In the genomic region with DNA sequence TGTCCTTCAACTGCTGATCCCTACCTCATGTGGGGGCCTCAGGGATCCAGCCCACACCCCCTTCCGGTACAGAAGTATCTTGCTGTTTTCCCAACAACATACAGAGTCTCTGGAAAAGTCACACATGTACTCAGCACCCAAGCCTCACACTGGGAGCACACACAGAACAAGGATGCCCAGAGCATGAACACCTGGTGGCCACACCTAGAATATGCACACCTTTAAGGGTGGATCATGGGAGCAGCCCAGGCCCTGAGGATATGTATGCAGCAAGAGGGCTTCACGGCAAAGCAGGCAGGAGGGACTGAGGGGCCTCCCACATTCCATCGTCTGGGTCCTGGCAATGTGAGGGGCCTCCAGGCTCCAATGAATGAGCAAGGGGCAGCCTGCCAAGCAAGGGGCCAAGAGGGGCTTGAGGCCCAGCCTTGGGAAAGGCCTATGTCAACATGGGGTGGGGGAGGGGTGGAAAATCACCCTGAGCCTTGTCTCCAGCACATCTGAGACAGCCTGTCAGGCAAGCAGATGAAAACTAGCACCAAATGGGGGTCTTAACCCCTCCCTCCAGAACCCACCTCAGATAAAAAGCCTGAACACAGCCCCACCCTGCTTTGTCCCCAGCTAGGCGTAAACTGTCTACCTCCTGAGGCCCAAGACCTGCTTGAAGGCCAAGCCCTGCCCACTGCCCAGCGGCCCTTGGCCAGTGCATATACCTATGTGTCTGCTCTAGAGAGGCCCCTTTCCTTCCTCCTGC, we compare ENCODE assay signal across 10 mouse cellular contexts. TPM values are rescaled to one million over a fixed set of nuclear protein-coding genes. Genes with fewer than 3 reads are reported as not detected.
DNase-seq lines count a peak whose midpoint lies in the region; ATAC-seq and TF ChIP-seq lines count a peak whose summit lies in the region.
"Had no signal": no experiment of that assay in that cellular context is flagged by ENCODE, and none has a peak within 500 bp of the region (broad histone marks: within the 10 kb centered on the region; RNA-seq: fewer than 3 reads in every experiment).

No protein-coding gene starts in this region.

- WGBS in liver, postnatal 0 days (ENCODE audit: insufficient replicate concordance), result 71% methylated on average over 5 of the region's 5 CpGs
- WGBS in embryonic facial prominence, embryonic 15.5 days, result 30% methylated on average over 5 of the region's 5 CpGs
- WGBS in hindbrain, postnatal 0 days, result 22% methylated on average over 5 of the region's 5 CpGs
- WGBS in midbrain, embryonic 16.5 days, result 22% methylated on average over 5 of the region's 5 CpGs

- no peaks in the 10 kb centered on the region for H3K9me3 ChIP-seq in liver, postnatal 0 days (ENCODE audit: low read length)
- H3K9me3 ChIP-seq in embryonic facial prominence, embryonic 15.5 days (replicated peaks), result no peaks in the 10 kb centered on the region
- H3K9me3 ChIP-seq in hindbrain, postnatal 0 days (ENCODE audit: low read length), result no peaks in the 10 kb centered on the region
- no peaks in the 10 kb centered on the region for H3K9me3 ChIP-seq in midbrain, embryonic 16.5 days (replicated peaks; ENCODE audit: control insufficient read depth, low read length, poor library complexity, severe bottlenecking)

- no peak for TF ChIP-seq CTCF in liver, postnatal 0 days (IDR thresholded peaks at IDR 0.05; ENCODE audit: low read depth)
- TF ChIP-seq CTCF in hindbrain, postnatal 0 days (IDR thresholded peaks at IDR 0.05; ENCODE audit: low read depth), result no peak

- no peak overlapping the region for H3K27ac ChIP-seq in liver, postnatal 0 days (ENCODE audit: low read depth)
- peak overlapping the region; percentile 88 for H3K27ac ChIP-seq in embryonic facial prominence, embryonic 15.5 days (replicated peaks)
- H3K27ac ChIP-seq in hindbrain, postnatal 0 days, result peak overlapping the region; percentile 22
- H3K27ac ChIP-seq in midbrain, embryonic 16.5 days (ENCODE audit: low read length), result peak overlapping the region; percentile 55

- DNase-seq in liver, result peak; percentile 62
- no peak for DNase-seq in liver, postnatal 0 days
- DNase-seq in hindbrain, postnatal 0 days (ENCODE audit: low spot score), result peak; percentile 86
- DNase-seq in MN1 (ENCODE audit: low spot score), result no peak
- no peak for DNase-seq in layer of hippocampus, adult 18-20 months (ENCODE audit: low spot score in 2 of 2)
- DNase-seq in thymus, postnatal 36 days, result no peak
- DNase-seq: cerebellum, adult 8-10 months had no signal

- H3K4me1 ChIP-seq in liver, postnatal 0 days (ENCODE audit: insufficient read depth), result 0 out of 2 replicates have a peak, but pooled peaks cover 2% of the 10 kb centered on the region
- peaks cover 56% of the 10 kb centered on the region for H3K4me1 ChIP-seq in embryonic facial prominence, embryonic 15.5 days
- peaks cover 32% of the 10 kb centered on the region for H3K4me1 ChIP-seq in hindbrain, postnatal 0 days (ENCODE audit: insufficient read depth, low read length)
- peaks cover 36% of the 10 kb centered on the region for H3K4me1 ChIP-seq in midbrain, embryonic 16.5 days (ENCODE audit: control insufficient read depth, insufficient read depth, low read length)

- H3K4me3 ChIP-seq in liver, postnatal 0 days (ENCODE audit: low read depth, low read length), result no peak overlapping the region
- H3K4me3 ChIP-seq in embryonic facial prominence, embryonic 15.5 days (replicated peaks), result no peak overlapping the region
- H3K4me3 ChIP-seq in hindbrain, postnatal 0 days (ENCODE audit: low read length), result no peak overlapping the region
- H3K4me3 ChIP-seq in midbrain, embryonic 16.5 days (ENCODE audit: low read depth, low read length), result no peak overlapping the region

- no peak overlapping the region for H3K9ac ChIP-seq in liver, postnatal 0 days (replicated peaks)
- no peak overlapping the region for H3K9ac ChIP-seq in embryonic facial prominence, embryonic 15.5 days
- H3K9ac ChIP-seq in hindbrain, postnatal 0 days (replicated peaks; ENCODE audit: low read length), result 0 out of 2 replicates have a peak overlapping the region, but pooled peaks have one; percentile 1
- 0 out of 2 replicates have a peak overlapping the region, but pooled peaks have one; percentile 7 for H3K9ac ChIP-seq in midbrain, embryonic 16.5 days (ENCODE audit: low read depth, low read length)

- no peak for ATAC-seq in liver, postnatal 0 days
- peak; percentile 67; the same call in 1 of the 2 replicates for ATAC-seq in embryonic facial prominence, embryonic 15.5 days (ENCODE audit: insufficient number of reproducible peaks, low FRiP score, low TSS enrichment, low read depth)
- ATAC-seq in hindbrain, postnatal 0 days, result peak; percentile 36
- ATAC-seq in midbrain, embryonic 16.5 days, result peak; percentile 19; the same call in 1 of the 2 replicates
- ATAC-seq: Patski had no signal

- H3K27me3 ChIP-seq in liver, postnatal 0 days (ENCODE audit: insufficient read depth, low read length), result no peaks in the 10 kb centered on the region
- no peaks in the 10 kb centered on the region for H3K27me3 ChIP-seq in embryonic facial prominence, embryonic 15.5 days
- H3K27me3 ChIP-seq in hindbrain, postnatal 0 days (ENCODE audit: insufficient read depth, low read length), result no peaks in the 10 kb centered on the region
- H3K27me3 ChIP-seq in midbrain, embryonic 16.5 days (ENCODE audit: control insufficient read depth, insufficient read depth, low read depth, low read length), result no peaks in the 10 kb centered on the region
- H3K27me3 ChIP-seq: Patski had no signal

- no peak overlapping the region for H3K4me2 ChIP-seq in liver, postnatal 0 days (ENCODE audit: low read depth, low read length)
- peak overlapping the region; percentile 24 for H3K4me2 ChIP-seq in embryonic facial prominence, embryonic 15.5 days (replicated peaks)
- H3K4me2 ChIP-seq in hindbrain, postnatal 0 days (ENCODE audit: low read depth, low read length), result no peak overlapping the region
- no peak overlapping the region; the same call in 1 of the 2 replicates for H3K4me2 ChIP-seq in midbrain, embryonic 16.5 days (ENCODE audit: low read length)

- TF ChIP-seq EP300 in liver, postnatal 0 days (IDR thresholded peaks at IDR 0.05; ENCODE audit: low read depth), result no peak

- peaks cover 69% of the 10 kb centered on the region for H3K36me3 ChIP-seq in liver, postnatal 0 days (replicated peaks; ENCODE audit: insufficient read depth, low read length)
- H3K36me3 ChIP-seq in embryonic facial prominence, embryonic 15.5 days, result peaks cover 77% of the 10 kb centered on the region
- peaks cover 44% of the 10 kb centered on the region for H3K36me3 ChIP-seq in hindbrain, postnatal 0 days (ENCODE audit: insufficient read depth, low read length)
- H3K36me3 ChIP-seq in midbrain, embryonic 16.5 days (ENCODE audit: control insufficient read depth, insufficient read depth, low read length), result peaks cover 48% of the 10 kb centered on the region

RNA-seq across cellular contexts. Expression of a gene that starts 13.9 kb away (rescaled TPM):
- polyA plus RNA-seq in liver, postnatal 0 days (2015; fragmentation: Nextera tagmentation; extraction: Ambion mirVana), result 26.7 and 29.3 TPM in 2 replicates
- 84.9 and 112 TPM in 2 replicates for polyA plus RNA-seq in embryonic facial prominence, embryonic 15.5 days (2015; fragmentation: Nextera tagmentation; extraction: Ambion mirVana)
- total RNA-seq in hindbrain, postnatal 0 days (2014; rRNA removed), result 179 and 197 TPM in 2 replicates
- polyA plus RNA-seq in hindbrain, postnatal 0 days (2015; fragmentation: Nextera tagmentation; extraction: Ambion mirVana), result 90.8 and 97.4 TPM in 2 replicates
- 58.7 and 60.4 TPM in 2 replicates for polyA plus RNA-seq in midbrain, embryonic 16.5 days (2015; fragmentation: Nextera tagmentation; extraction: Ambion mirVana)
- total RNA-seq in layer of hippocampus, adult 18-20 months (2021), result 100 to 1,000 TPM; 169 to 170 TPM

RNA-seq across cellular contexts. Expression of a gene that starts 16.3 kb away (rescaled TPM):
- polyA plus RNA-seq in liver, postnatal 0 days (2015; fragmentation: Nextera tagmentation; extraction: Ambion mirVana), result 55.6 and 62.2 TPM in 2 replicates
- polyA plus RNA-seq in embryonic facial prominence, embryonic 15.5 days (2015; fragmentation: Nextera tagmentation; extraction: Ambion mirVana), result 196 and 219 TPM in 2 replicates
- total RNA-seq in hindbrain, postnatal 0 days (2014; rRNA removed), result 24.1 and 34.8 TPM in 2 replicates
- polyA plus RNA-seq in hindbrain, postnatal 0 days (2015; fragmentation: Nextera tagmentation; extraction: Ambion mirVana), result 59.3 and 62.2 TPM in 2 replicates
- 41.7 and 44.1 TPM in 2 replicates for polyA plus RNA-seq in midbrain, embryonic 16.5 days (2015; fragmentation: Nextera tagmentation; extraction: Ambion mirVana)
- total RNA-seq in layer of hippocampus, adult 18-20 months (2021), result 10 to 100 TPM; 23.4 TPM

RNA-seq across cellular contexts. Expression of a gene that starts 17.9 kb away (rescaled TPM):
- polyA plus RNA-seq in liver, postnatal 0 days (2015; fragmentation: Nextera tagmentation; extraction: Ambion mirVana), result 1.3 and 1.6 TPM in 2 replicates
- 4.8 and 5.6 TPM in 2 replicates for polyA plus RNA-seq in embryonic facial prominence, embryonic 15.5 days (2015; fragmentation: Nextera tagmentation; extraction: Ambion mirVana)
- 3.3 and 12.1 TPM in 2 replicates for total RNA-seq in hindbrain, postnatal 0 days (2014; rRNA removed)
- 2.2 and 3.7 TPM in 2 replicates for polyA plus RNA-seq in hindbrain, postnatal 0 days (2015; fragmentation: Nextera tagmentation; extraction: Ambion mirVana)
- 0.73 and 1.2 TPM in 2 replicates for polyA plus RNA-seq in midbrain, embryonic 16.5 days (2015; fragmentation: Nextera tagmentation; extraction: Ambion mirVana)
- under 1 TPM; 0.61 to 0.97 TPM for total RNA-seq in layer of hippocampus, adult 18-20 months (2021)

RNA-seq across cellular contexts. Expression of a gene that starts 40.9 kb away (rescaled TPM):
- 22.8 and 24.4 TPM in 2 replicates for polyA plus RNA-seq in liver, postnatal 0 days (2015; fragmentation: Nextera tagmentation; extraction: Ambion mirVana)
- 12.4 and 17.5 TPM in 2 replicates for polyA plus RNA-seq in embryonic facial prominence, embryonic 15.5 days (2015; fragmentation: Nextera tagmentation; extraction: Ambion mirVana)
- total RNA-seq in hindbrain, postnatal 0 days (2014; rRNA removed), result 2.6 and 7.5 TPM in 2 replicates
- 8.4 and 9.2 TPM in 2 replicates for polyA plus RNA-seq in hindbrain, postnatal 0 days (2015; fragmentation: Nextera tagmentation; extraction: Ambion mirVana)
- polyA plus RNA-seq in midbrain, embryonic 16.5 days (2015; fragmentation: Nextera tagmentation; extraction: Ambion mirVana), result 4.0 and 4.2 TPM in 2 replicates
- 10 to 100 TPM; 14.3 to 15.7 TPM for total RNA-seq in layer of hippocampus, adult 18-20 months (2021)

RNA-seq across cellular contexts. Expression of a gene that starts 59.5 kb away (rescaled TPM):
- 4.0 and 4.8 TPM in 2 replicates for polyA plus RNA-seq in liver, postnatal 0 days (2015; fragmentation: Nextera tagmentation; extraction: Ambion mirVana)
- 25.0 and 28.4 TPM in 2 replicates for polyA plus RNA-seq in embryonic facial prominence, embryonic 15.5 days (2015; fragmentation: Nextera tagmentation; extraction: Ambion mirVana)
- total RNA-seq in hindbrain, postnatal 0 days (2014; rRNA removed), result 118 and 123 TPM in 2 replicates
- 34.0 and 39.0 TPM in 2 replicates for polyA plus RNA-seq in hindbrain, postnatal 0 days (2015; fragmentation: Nextera tagmentation; extraction: Ambion mirVana)
- 36.0 and 39.4 TPM in 2 replicates for polyA plus RNA-seq in midbrain, embryonic 16.5 days (2015; fragmentation: Nextera tagmentation; extraction: Ambion mirVana)
- total RNA-seq in layer of hippocampus, adult 18-20 months (2021), result 100 to 1,000 TPM; 192 to 208 TPM

Comparison
In these comparisons a context has a peak if more than half of its experiments do, and no peak if none do; other contexts are left out.
1. DNase-seq: peak in liver (single experiment) and hindbrain, postnatal 0 days (single experiment); none in liver, postnatal 0 days (single experiment), MN1 (single experiment), layer of hippocampus, adult 18-20 months (0 of 2) and thymus, postnatal 36 days (0 of 2).
2. H3K9ac ChIP-seq: peak in hindbrain, postnatal 0 days (single experiment) and midbrain, embryonic 16.5 days (single experiment); none in liver, postnatal 0 days (single experiment) and embryonic facial prominence, embryonic 15.5 days (single experiment).